ENCODE assay signal across 7 mouse cellular contexts in the genomic region with DNA sequence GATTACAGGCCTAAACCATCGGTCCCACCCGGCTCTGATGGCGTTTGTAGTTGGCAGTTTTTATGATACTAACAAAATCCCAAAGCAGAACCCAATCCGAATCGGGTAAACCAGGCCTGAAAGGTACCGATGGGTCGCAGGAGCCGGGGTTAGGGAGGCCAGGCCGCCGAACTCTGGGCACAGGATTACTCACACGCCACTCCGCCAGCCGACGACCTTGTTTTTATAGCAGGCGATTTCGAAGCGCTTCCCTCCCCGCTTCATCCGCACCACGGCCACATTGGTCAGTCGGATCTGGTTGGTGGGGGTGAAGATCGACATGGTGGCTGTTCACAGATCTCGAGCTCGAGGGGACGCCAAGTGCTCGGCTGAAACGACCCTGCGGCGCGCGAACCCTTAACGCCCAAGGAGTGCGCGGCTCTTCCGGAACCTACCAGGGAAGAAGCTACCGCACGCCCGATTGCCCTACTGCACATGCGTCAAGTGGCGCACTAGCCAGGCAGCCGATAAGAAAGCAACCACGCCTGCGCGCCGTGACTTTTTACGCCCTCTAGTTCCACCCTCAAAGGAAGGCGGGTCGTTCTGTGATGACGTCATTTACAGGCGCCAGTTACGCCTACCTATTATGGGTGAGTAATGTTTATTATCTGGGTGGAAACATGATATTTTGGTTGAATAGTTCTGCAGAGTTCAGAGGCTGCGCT. TPM values are rescaled to one million over a fixed set of nuclear protein-coding genes. Genes with fewer than 3 reads are reported as not detected.
DNase-seq lines count a peak whose midpoint lies in the region; ATAC-seq lines count a peak whose summit lies in the region.

A gene (minus strand): TSS at position 514 of the 704 bp plus-strand sequence.
A gene (plus strand): TSS at position 603 of the 704 bp plus-strand sequence.

- H3K36me3 ChIP-seq in embryonic facial prominence, embryonic 12.5 days = peaks cover 26% of the 10 kb centered on the region
- peaks cover 8% of the 10 kb centered on the region; the same call in 1 of the 2 replicates for H3K36me3 ChIP-seq in limb, embryonic 11.5 days (ENCODE audit: control insufficient read depth, insufficient read depth, low read length)
- H3K36me3 ChIP-seq in midbrain, embryonic 14.5 days (ENCODE audit: control insufficient read depth, insufficient read depth, low read length) = peaks cover 33% of the 10 kb centered on the region

- peak within 1 kb of the TSS; percentile 69 for H3K9ac ChIP-seq in embryonic facial prominence, embryonic 12.5 days
- H3K9ac ChIP-seq in limb, embryonic 11.5 days (ENCODE audit: low read length) = peak within 1 kb of the TSS; percentile 75
- H3K9ac ChIP-seq in midbrain, embryonic 14.5 days (replicated peaks; ENCODE audit: low read length) = peak within 1 kb of the TSS; percentile 74

- H3K4me1 ChIP-seq in embryonic facial prominence, embryonic 12.5 days = peaks cover 10% of the 10 kb centered on the region; the same call in 1 of the 2 replicates
- H3K4me1 ChIP-seq in limb, embryonic 11.5 days (ENCODE audit: control insufficient read depth, insufficient read depth, low read length) = no peaks in the 10 kb centered on the region
- H3K4me1 ChIP-seq in midbrain, embryonic 14.5 days (ENCODE audit: control insufficient read depth, insufficient read depth, low read length) = peaks cover 13% of the 10 kb centered on the region; the same call in 1 of the 2 replicates

- H3K4me3 ChIP-seq in embryonic facial prominence, embryonic 12.5 days = peak within 1 kb of the TSS; percentile 69
- peak within 1 kb of the TSS; percentile 60 for H3K4me3 ChIP-seq in limb, embryonic 11.5 days (ENCODE audit: low read depth, low read length)
- H3K4me3 ChIP-seq in midbrain, embryonic 14.5 days (replicated peaks; ENCODE audit: low read depth, low read length) = peak within 1 kb of the TSS; percentile 72

- ATAC-seq in embryonic facial prominence, embryonic 12.5 days (ENCODE audit: insufficient number of reproducible peaks, insufficient read depth, low FRiP score, low TSS enrichment) = peak; percentile 87
- peak; percentile 84 for ATAC-seq in limb, embryonic 11.5 days (ENCODE audit: insufficient number of reproducible peaks, low FRiP score, low TSS enrichment, low read depth)
- ATAC-seq in midbrain, embryonic 14.5 days (ENCODE audit: low FRiP score, low TSS enrichment) = peak; percentile 89

- WGBS in embryonic facial prominence, embryonic 12.5 days = under 1% methylated on average over 52 of the region's 52 CpGs
- WGBS in limb, embryonic 11.5 days = under 1% methylated on average over 52 of the region's 52 CpGs
- under 1% methylated on average over 52 of the region's 52 CpGs for WGBS in midbrain, embryonic 14.5 days

- peak within 1 kb of the TSS; percentile 69 for H3K27ac ChIP-seq in embryonic facial prominence, embryonic 12.5 days
- H3K27ac ChIP-seq in limb, embryonic 11.5 days (replicated peaks; ENCODE audit: low read depth, low read length) = 0 out of 2 replicates have a peak within 1 kb of the TSS, but pooled peaks have one; percentile 22
- peak within 1 kb of the TSS; percentile 79 for H3K27ac ChIP-seq in midbrain, embryonic 14.5 days (replicated peaks; ENCODE audit: low read depth, low read length)

- DNase-seq in adrenal gland, postnatal 25 days = peak; percentile 97
- DNase-seq in heart, adult 11 months = peak; percentile 100
- DNase-seq in kidney, adult 18-20 months = peak; percentile 97
- peak; percentile 98 for DNase-seq in limb, embryonic 11.5 days (ENCODE audit: low spot score)
- DNase-seq in midbrain, embryonic 14.5 days = peak; percentile 100
- DNase-seq in spleen, adult 18-20 months = peak; percentile 94 to 96

- H3K9me3 ChIP-seq in embryonic facial prominence, embryonic 12.5 days = no peaks in the 10 kb centered on the region
- no peaks in the 10 kb centered on the region for H3K9me3 ChIP-seq in limb, embryonic 11.5 days (ENCODE audit: control insufficient read depth, low read length)
- no peaks in the 10 kb centered on the region for H3K9me3 ChIP-seq in midbrain, embryonic 14.5 days (ENCODE audit: control insufficient read depth, low read length)

- no peaks in the 10 kb centered on the region for H3K27me3 ChIP-seq in embryonic facial prominence, embryonic 12.5 days
- H3K27me3 ChIP-seq in limb, embryonic 11.5 days (ENCODE audit: control insufficient read depth, insufficient read depth, low read length) = no peaks in the 10 kb centered on the region
- no peaks in the 10 kb centered on the region for H3K27me3 ChIP-seq in midbrain, embryonic 14.5 days (ENCODE audit: control insufficient read depth, insufficient read depth, low read length)

- H3K4me2 ChIP-seq in embryonic facial prominence, embryonic 12.5 days (replicated peaks) = peak within 1 kb of the TSS; percentile 71
- H3K4me2 ChIP-seq in limb, embryonic 11.5 days (ENCODE audit: low read depth, severe bottlenecking) = peak within 1 kb of the TSS; percentile 63
- peak within 1 kb of the TSS; percentile 85 for H3K4me2 ChIP-seq in midbrain, embryonic 14.5 days (ENCODE audit: low read length)

RNA-seq across cellular contexts. Expression of the first gene that starts in this region (rescaled TPM):
- total RNA-seq in adrenal gland, postnatal 25 days (2021) = 104 and 110 TPM in 2 replicates
- 67.2 and 67.7 TPM in 2 replicates for polyA plus RNA-seq in embryonic facial prominence, embryonic 12.5 days (2016; fragmentation: Nextera tagmentation; extraction: Ambion mirVana)
- 61.3 and 63.3 TPM in 2 replicates for polyA plus RNA-seq in limb, embryonic 11.5 days (2014; fragmentation: Nextera tagmentation; extraction: Ambion mirVana)
- polyA plus RNA-seq in midbrain, embryonic 14.5 days (2014; fragmentation: Nextera tagmentation; extraction: Ambion mirVana) = 44.1 and 56.8 TPM in 2 replicates

RNA-seq across cellular contexts. Expression of the second gene that starts in this region (rescaled TPM):
- total RNA-seq in adrenal gland, postnatal 25 days (2021) = 32.0 and 34.1 TPM in 2 replicates
- 29.8 and 30.4 TPM in 2 replicates for polyA plus RNA-seq in embryonic facial prominence, embryonic 12.5 days (2016; fragmentation: Nextera tagmentation; extraction: Ambion mirVana)
- 30.5 and 32.6 TPM in 2 replicates for polyA plus RNA-seq in limb, embryonic 11.5 days (2014; fragmentation: Nextera tagmentation; extraction: Ambion mirVana)
- 18.5 and 26.4 TPM in 2 replicates for polyA plus RNA-seq in midbrain, embryonic 14.5 days (2014; fragmentation: Nextera tagmentation; extraction: Ambion mirVana)

Comparison
In these comparisons a context has a peak if more than half of its experiments do, and no peak if none do; other contexts are left out.
1. Peak in every context shown above with its lines: DNase-seq, ATAC-seq, H3K4me3 ChIP-seq and H3K27ac ChIP-seq.
2. H3K27ac ChIP-seq: peak in every context shown above with its lines; median percentile 79 in midbrain, embryonic 14.5 days; 69 in embryonic facial prominence, embryonic 12.5 days; 22 in limb, embryonic 11.5 days.